In genomic region chr4:142772751-142773455, GRCm38 (mm10) we compare ENCODE assay signal across 11 mouse cellular contexts.
DNase-seq lines count a peak whose midpoint lies in the region; ATAC-seq and TF ChIP-seq lines count a peak whose summit lies in the region.
"Had no signal": no experiment of that assay in that cellular context is flagged by ENCODE, and none has a peak within 500 bp of the region (broad histone marks: within the 10 kb centered on the region; RNA-seq: fewer than 3 reads in every experiment).

No protein-coding gene starts in this region.

- 4% methylated on average over 16 of the region's 16 CpGs for WGBS in hindbrain, postnatal 0 days
- WGBS in midbrain, embryonic 13.5 days = under 1% methylated on average over 16 of the region's 16 CpGs

- peak; percentile 67 for ATAC-seq in hindbrain, postnatal 0 days
- peak; percentile 72 for ATAC-seq in midbrain, embryonic 13.5 days

- H3K4me1 ChIP-seq in hindbrain, postnatal 0 days (ENCODE audit: insufficient read depth, low read length) = peaks cover 21% of the 10 kb centered on the region
- H3K4me1 ChIP-seq in midbrain, embryonic 13.5 days (replicated peaks) = peaks cover 51% of the 10 kb centered on the region

- peak overlapping the region; percentile 31; the same call in 1 of the 2 replicates for H3K4me2 ChIP-seq in hindbrain, postnatal 0 days (ENCODE audit: low read depth, low read length)
- H3K4me2 ChIP-seq in midbrain, embryonic 13.5 days (replicated peaks) = peak overlapping the region; percentile 24
- H3K4me2 ChIP-seq: limb, embryonic 12.5 days had no signal

- no peak for TF ChIP-seq CTCF in hindbrain, postnatal 0 days (IDR thresholded peaks at IDR 0.05; ENCODE audit: low read depth)

- H3K27ac ChIP-seq in hindbrain, postnatal 0 days = peak overlapping the region; percentile 84
- H3K27ac ChIP-seq in midbrain, embryonic 13.5 days = peak overlapping the region; percentile 78
- H3K27ac ChIP-seq: limb, embryonic 12.5 days had no signal

- H3K9ac ChIP-seq in hindbrain, postnatal 0 days (replicated peaks; ENCODE audit: low read length) = no peak overlapping the region
- 0 out of 2 replicates have a peak overlapping the region, but pooled peaks have one; percentile 42 for H3K9ac ChIP-seq in midbrain, embryonic 13.5 days (replicated peaks)
- H3K9ac ChIP-seq: limb, embryonic 12.5 days had no signal

- peak; percentile 20 for DNase-seq in ovary, adult 18-20 months (ENCODE audit: low spot score)
- no peak for DNase-seq in ovary, postnatal 14 days (ENCODE audit: low spot score)
- DNase-seq in embryo, embryonic 10 days (ENCODE audit: low spot score) = peak; percentile 45
- peak; percentile 64 for DNase-seq in hindbrain, postnatal 0 days (ENCODE audit: low spot score)
- DNase-seq in spleen, adult 18-20 months = no peak
- DNase-seq in heart, postnatal 36 days = no peak
- DNase-seq in lung, postnatal 25 days (ENCODE audit: low spot score) = no peak

- intact Hi-C loops in heart, postnatal 36 days (cut with DNase I) = no loop called here

- no peak overlapping the region for H3K4me3 ChIP-seq in hindbrain, postnatal 0 days (ENCODE audit: low read length)
- H3K4me3 ChIP-seq in midbrain, embryonic 13.5 days (replicated peaks) = no peak overlapping the region
- H3K4me3 ChIP-seq: erythroblast, embryonic 14.5 days; limb, embryonic 12.5 days had no signal

- no peaks in the 10 kb centered on the region for H3K9me3 ChIP-seq in hindbrain, postnatal 0 days (ENCODE audit: low read length)
- H3K9me3 ChIP-seq in midbrain, embryonic 13.5 days = no peaks in the 10 kb centered on the region
- H3K9me3 ChIP-seq: limb, embryonic 12.5 days had no signal

- H3K27me3 ChIP-seq in hindbrain, postnatal 0 days (ENCODE audit: insufficient read depth, low read length) = no peaks in the 10 kb centered on the region
- H3K27me3 ChIP-seq in midbrain, embryonic 13.5 days = peaks cover 5% of the 10 kb centered on the region; the same call in 1 of the 2 replicates

- no peaks in the 10 kb centered on the region for H3K36me3 ChIP-seq in hindbrain, postnatal 0 days (ENCODE audit: insufficient read depth, low read length)
- no peaks in the 10 kb centered on the region for H3K36me3 ChIP-seq in midbrain, embryonic 13.5 days
- H3K36me3 ChIP-seq: G1E; limb, embryonic 12.5 days had no signal

Comparison
In these comparisons a context has a peak if more than half of its experiments do, and no peak if none do; other contexts are left out.
1. DNase-seq: peak in ovary, adult 18-20 months (single experiment), embryo, embryonic 10 days (single experiment) and hindbrain, postnatal 0 days (single experiment); none in ovary, postnatal 14 days (single experiment), spleen, adult 18-20 months (0 of 2), heart, postnatal 36 days (0 of 2) and lung, postnatal 25 days (single experiment).